Mouse (Mus musculus) liver, embryonic 13.5 days (tissue): Measurements from ENCODE around the gene Arpc3. TPM values are rescaled to one million over a fixed set of nuclear protein-coding genes. Genes with fewer than 3 reads are reported as not detected.
A peak's percentile ranks its signal among the peaks of the same experiment; 100 is the strongest.

Source experiments
- ATAC-seq: fragments of 200-750 bp; cut with Nextera tagmentation; 2 replicates; pipeline ENCODE4 v1.8.0; 2017; ENCODE audit warnings: low read depth, mild to moderate bottlenecking, moderate number of reproducible peaks, moderate library complexity
- DNase-seq: peaks from one replicate; pipeline ENCODE4 v3.0.0; 2022
- H3K27ac ChIP-seq: fragments of 300-500 bp; sonication (generic); 2 replicates; pipeline ENCODE4 v1.5.1; 2015; ENCODE audit warnings: moderate library complexity, mild to moderate bottlenecking, inconsistent platforms
- H3K27me3 ChIP-seq: fragments of 300-500 bp; sonication (generic); 2 replicates; pipeline ENCODE4 v1.6.1; 2015; ENCODE audit warnings: mild to moderate bottlenecking, inconsistent platforms
- H3K36me3 ChIP-seq: fragments of 300-500 bp; sonication (generic); 2 replicates; pipeline ENCODE4 v1.6.1; 2015; ENCODE audit warnings: mild to moderate bottlenecking, inconsistent platforms
- H3K4me1 ChIP-seq: fragments of 300-500 bp; sonication (generic); replicated peaks from 2 replicates; pipeline ENCODE4 v1.6.1; 2015; ENCODE audit warnings: inconsistent platforms
- H3K4me2 ChIP-seq: fragments of 300-500 bp; sonication (generic); 2 replicates; pipeline ENCODE4 v1.6.1; 2015; ENCODE audit warnings: inconsistent platforms, mild to moderate bottlenecking, moderate library complexity
- H3K4me3 ChIP-seq: fragments of 300-500 bp; sonication (generic); replicated peaks from 2 replicates; pipeline ENCODE4 v1.5.1; 2015; ENCODE audit warnings: mild to moderate bottlenecking, inconsistent platforms
- H3K9ac ChIP-seq: fragments of 300-500 bp; sonication (generic); 2 replicates; pipeline ENCODE4 v1.6.1; 2015; ENCODE audit warnings: mild to moderate bottlenecking, inconsistent platforms
- H3K9me3 ChIP-seq: fragments of 300-500 bp; sonication (generic); replicated peaks from 2 replicates; pipeline ENCODE4 v1.6.1; 2016; ENCODE audit warnings: inconsistent platforms
- WGBS: fragments of 180-500 bp; shearing (Covaris S2); methylation state at CpG from one replicate; pipeline ENCODE4 v1.1.7; 2015; ENCODE audit not compliant: insufficient replicate concordance; 5-methylcytosine and 5-hydroxymethylcytosine counted together
- polyA plus RNA-seq: library from polyadenylated mRNA; unstranded; fragments of >200 nt; fragmentation: Nextera tagmentation; extraction: Ambion mirVana; gene quantifications from 2 replicates; pipeline ENCODE4 v1.2.1, GENCODE M21; 2015

The Arpc3 gene
- polyA plus RNA-seq: 103 and 115 TPM in 2 replicates

- peak within 1 kb of the TSS; percentile 73 for H3K4me2 ChIP-seq
- peak within 1 kb of the TSS; percentile 93 for H3K9ac ChIP-seq
- no peaks in the 10 kb centered on the region for H3K27me3 ChIP-seq
- no peaks in the 10 kb centered on the region for H3K9me3 ChIP-seq
- under 1% methylated on average over 39 of the region's 39 CpGs for WGBS
- H3K36me3 ChIP-seq: peaks cover 13% of the 10 kb centered on the region
- peak within 1 kb of the TSS; percentile 74 for H3K27ac ChIP-seq
- ATAC-seq (peak; percentile 85), DNase-seq (peak; percentile 89)
- H3K4me3 ChIP-seq: peak within 1 kb of the TSS; percentile 91
- peaks cover 21% of the 10 kb centered on the region for H3K4me1 ChIP-seq
Observed at GRCm38 (mm10) chr5:122391786-122392180, at the start of gene Arpc3. Gene Arpc3, plus strand, starts transcription at chr5:122391878.

GRCm38 (mm10) chr5:122342874-122343273 is 48.8 kb upstream of the Arpc3 start:
- H3K9me3 ChIP-seq: no peaks in the 10 kb centered on the region

GRCm38 (mm10) chr5:122343768-122344167 is 47.9 kb upstream of the Arpc3 start:
- 40% methylated on average over 7 of the region's 7 CpGs for WGBS
- H3K36me3 ChIP-seq: no peaks in the 10 kb centered on the region
- H3K9me3 ChIP-seq: no peaks in the 10 kb centered on the region

More at GRCm38 (mm10) chr5:122342874-122343273, 48.8 kb upstream of the Arpc3 start:
- no peak overlapping the region for H3K9ac ChIP-seq
- no peak overlapping the region for H3K4me3 ChIP-seq
- WGBS: 13% methylated on average over 1 of the region's 1 CpGs
- no peak for DNase-seq
- H3K36me3 ChIP-seq: no peaks in the 10 kb centered on the region
- H3K27ac ChIP-seq: no peak overlapping the region
- no peak overlapping the region for H3K4me2 ChIP-seq
- no peaks in the 10 kb centered on the region for H3K27me3 ChIP-seq
- H3K4me1 ChIP-seq: no peaks in the 10 kb centered on the region
- no peak for ATAC-seq

GRCm38 (mm10) chr5:122344260-122344659 is 47.4 kb upstream of the Arpc3 start:
- Histone ChIP-seq H3K4me1 (no peaks in the 10 kb centered on the region), H3K4me3 (no peak overlapping the region), H3K36me3 (no peaks in the 10 kb centered on the region), H3K4me2 (no peak overlapping the region), H3K27ac (no peak overlapping the region), H3K27me3 (no peaks in the 10 kb centered on the region), H3K9ac (no peak overlapping the region), H3K9me3 (no peaks in the 10 kb centered on the region)
- DNase-seq (peak; percentile 58), ATAC-seq (no peak)
- 5% methylated on average over 5 of the region's 5 CpGs for WGBS

More at GRCm38 (mm10) chr5:122343768-122344167, 47.9 kb upstream of the Arpc3 start:
- H3K4me1 ChIP-seq: no peaks in the 10 kb centered on the region
- no peaks in the 10 kb centered on the region for H3K27me3 ChIP-seq
- no peak overlapping the region for H3K4me3 ChIP-seq
- ATAC-seq: no peak
- no peak for DNase-seq
- H3K27ac ChIP-seq: no peak overlapping the region
- H3K4me2 ChIP-seq: no peak overlapping the region
- H3K9ac ChIP-seq: no peak overlapping the region

GRCm38 (mm10) chr5:122345777-122346176 is 45.9 kb upstream of the Arpc3 start:
- ATAC-seq: no peak
- H3K4me2 ChIP-seq: no peak overlapping the region
- no peaks in the 10 kb centered on the region for H3K9me3 ChIP-seq
- H3K36me3 ChIP-seq: no peaks in the 10 kb centered on the region
- H3K4me1 ChIP-seq: 0 out of 2 replicates have a peak, but pooled peaks cover 6% of the 10 kb centered on the region
- no peak overlapping the region for H3K9ac ChIP-seq
- 63% methylated on average over 4 of the region's 4 CpGs for WGBS
- no peak overlapping the region for H3K27ac ChIP-seq
- no peak for DNase-seq
- no peaks in the 10 kb centered on the region for H3K27me3 ChIP-seq
- H3K4me3 ChIP-seq: no peak overlapping the region

- ATAC-seq: peak; percentile 94
- peak; percentile 98 for DNase-seq
- Histone ChIP-seq H3K36me3 (no peaks in the 10 kb centered on the region), H3K27ac (peak within 1 kb of the TSS; percentile 78), H3K4me1 (peaks cover 25% of the 10 kb centered on the region), H3K4me2 (peak within 1 kb of the TSS; percentile 92), H3K27me3 (no peaks in the 10 kb centered on the region), H3K9me3 (no peaks in the 10 kb centered on the region), H3K4me3 (peak within 1 kb of the TSS; percentile 97), H3K9ac (peak within 1 kb of the TSS; percentile 92)
- 2% methylated on average over 51 of the region's 51 CpGs for WGBS
Observed at GRCm38 (mm10) chr5:122353807-122354491, 37.7 kb upstream of the Arpc3 start, which contains the start of the genes Rad9b and Vps29. Gene Rad9b, minus strand, starts transcription at chr5:122354233. Gene Vps29, plus strand, starts transcription at chr5:122354369.

- Histone ChIP-seq H3K27ac (peak overlapping the region; percentile 78), H3K4me3 (peak overlapping the region; percentile 97), H3K4me2 (peak overlapping the region; percentile 92), H3K9ac (peak overlapping the region; percentile 92), H3K27me3 (no peaks in the 10 kb centered on the region), H3K9me3 (no peaks in the 10 kb centered on the region), H3K36me3 (no peaks in the 10 kb centered on the region), H3K4me1 (peaks cover 22% of the 10 kb centered on the region)
- under 1% methylated on average over 56 of the region's 57 CpGs for WGBS
- peak; percentile 52; the same call in 1 of the 2 replicates for ATAC-seq
- DNase-seq: no peak
Observed at GRCm38 (mm10) chr5:122354492-122355067, 37.1 kb upstream of the Arpc3 start.

GRCm38 (mm10) chr5:122371591-122372191 is 20.0 kb upstream of the Arpc3 start, which contains the start of gene Gpn3:
Gene Gpn3, plus strand, starts transcription at chr5:122371876.
- peak within 1 kb of the TSS; percentile 78 for H3K4me3 ChIP-seq
- H3K9ac ChIP-seq: peak within 1 kb of the TSS; percentile 92
- 2% methylated on average over 43 of the region's 46 CpGs for WGBS
- H3K4me2 ChIP-seq: peak within 1 kb of the TSS; percentile 90
- ATAC-seq: peak; percentile 53
- no peaks in the 10 kb centered on the region for H3K27me3 ChIP-seq
- no peaks in the 10 kb centered on the region for H3K9me3 ChIP-seq
- H3K4me1 ChIP-seq: peaks cover 30% of the 10 kb centered on the region
- H3K36me3 ChIP-seq: peaks cover 52% of the 10 kb centered on the region
- DNase-seq: no peak
- H3K27ac ChIP-seq: peak within 1 kb of the TSS; percentile 97

GRCm38 (mm10) chr5:122372192-122372769 is 19.4 kb upstream of the Arpc3 start, which contains the start of gene Fam216a:
Gene Fam216a, minus strand, starts transcription at chr5:122372364.
- H3K36me3 ChIP-seq: peaks cover 51% of the 10 kb centered on the region
- H3K4me3 ChIP-seq: peak within 1 kb of the TSS; percentile 78
- H3K9me3 ChIP-seq: no peaks in the 10 kb centered on the region
- DNase-seq (peak; percentile 99), ATAC-seq (peak; percentile 94)
- H3K4me1 ChIP-seq: peaks cover 30% of the 10 kb centered on the region
- peak within 1 kb of the TSS; percentile 92 for H3K9ac ChIP-seq
- under 1% methylated on average over 53 of the region's 53 CpGs for WGBS
- peak within 1 kb of the TSS; percentile 90 for H3K4me2 ChIP-seq
- no peaks in the 10 kb centered on the region for H3K27me3 ChIP-seq
- peak within 1 kb of the TSS; percentile 97 for H3K27ac ChIP-seq

- ATAC-seq: no peak
- Histone ChIP-seq H3K27me3 (no peaks in the 10 kb centered on the region), H3K4me1 (peaks cover 30% of the 10 kb centered on the region), H3K9ac (peak overlapping the region; percentile 92), H3K4me2 (peak overlapping the region; percentile 90), H3K9me3 (no peaks in the 10 kb centered on the region), H3K4me3 (peak overlapping the region; percentile 78), H3K27ac (peak overlapping the region; percentile 97), H3K36me3 (peaks cover 45% of the 10 kb centered on the region)
- 3% methylated on average over 5 of the region's 5 CpGs for WGBS
- DNase-seq: no peak
Observed at GRCm38 (mm10) chr5:122372878-122373277, 18.8 kb upstream of the Arpc3 start.
